Mouse (Mus musculus): ENCODE data around the gene Krt1. TPM values are rescaled to one million over a fixed set of nuclear protein-coding genes. Genes with fewer than 3 reads are reported as not detected.

Gene Krt1
- polyA plus RNA-seq, 1 experiment from 2014 or later: 14.7 TPM

Small RNA genes lying within 50 kb of the gene (microRNA-seq; reads per million reads assigned to microRNA genes)
- not detected for gene Gm44356

Other genes starting within 250 kb of the Krt1 start
- not detected in 2 replicates for gene Gm5414, start 222.6 kb downstream of the Krt1 start, polyA plus RNA-seq (2015; fragmentation: Nextera tagmentation; extraction: Ambion mirVana)
- not detected in 2 replicates for gene Gm5478, start 203.4 kb downstream of the Krt1 start, polyA plus RNA-seq (2015; fragmentation: Nextera tagmentation; extraction: Ambion mirVana)
- not detected in 2 replicates for gene Krt6b, start 170.5 kb downstream of the Krt1 start, polyA plus RNA-seq (2015; fragmentation: Nextera tagmentation; extraction: Ambion mirVana)
- not detected in 2 replicates for gene Krt6a, start 156.5 kb downstream of the Krt1 start, polyA plus RNA-seq (2015; fragmentation: Nextera tagmentation; extraction: Ambion mirVana)
- gene Krt5, start 137.9 kb downstream of the Krt1 start, polyA plus RNA-seq (2015; fragmentation: Nextera tagmentation; extraction: Ambion mirVana): 0.08 TPM in 1 of 2 replicates, not detected in the other
- 0.09 and 0.21 TPM in 2 replicates for gene Krt71, start 107.7 kb downstream of the Krt1 start, polyA plus RNA-seq (2015; fragmentation: Nextera tagmentation; extraction: Ambion mirVana)
- not detected in 2 replicates for gene Krt72, start 64.3 kb downstream of the Krt1 start, polyA plus RNA-seq (2015; fragmentation: Nextera tagmentation; extraction: Ambion mirVana)
- gene Krt73, start 48.4 kb downstream of the Krt1 start, polyA plus RNA-seq (2015; fragmentation: Nextera tagmentation; extraction: Ambion mirVana): 0.31 and 0.43 TPM in 2 replicates
- gene Krt2, start 32.6 kb downstream of the Krt1 start, polyA plus RNA-seq (2015; fragmentation: Nextera tagmentation; extraction: Ambion mirVana): not detected in 2 replicates
- 0.45 and 0.73 TPM in 2 replicates for gene Krt77, start 18.9 kb upstream of the Krt1 start, polyA plus RNA-seq (2015; fragmentation: Nextera tagmentation; extraction: Ambion mirVana)
- 0.13 TPM in 1 of 2 replicates, not detected in the other for gene Krt76, start 42.1 kb upstream of the Krt1 start, polyA plus RNA-seq (2015; fragmentation: Nextera tagmentation; extraction: Ambion mirVana)
- gene Krt4, start 73.9 kb upstream of the Krt1 start, polyA plus RNA-seq (2015; fragmentation: Nextera tagmentation; extraction: Ambion mirVana): not detected in 2 replicates
- gene Krt79, start 89.5 kb upstream of the Krt1 start, polyA plus RNA-seq (2015; fragmentation: Nextera tagmentation; extraction: Ambion mirVana): 0.25 and 0.51 TPM in 2 replicates
- gene Krt78, start 103.5 kb upstream of the Krt1 start, polyA plus RNA-seq (2015; fragmentation: Nextera tagmentation; extraction: Ambion mirVana): not detected in 2 replicates
- 2.2 TPM in 2 replicates for gene Krt8, start 153.7 kb upstream of the Krt1 start, polyA plus RNA-seq (2015; fragmentation: Nextera tagmentation; extraction: Ambion mirVana)
- gene Krt18, start 177.4 kb upstream of the Krt1 start, polyA plus RNA-seq (2015; fragmentation: Nextera tagmentation; extraction: Ambion mirVana): 3.8 and 5.1 TPM in 2 replicates
- 87.3 and 90.0 TPM in 2 replicates for gene Eif4b, start 223.0 kb upstream of the Krt1 start, polyA plus RNA-seq (2015; fragmentation: Nextera tagmentation; extraction: Ambion mirVana)
- 7.4 and 9.4 TPM in 2 replicates for gene Tns2, start 249.6 kb upstream of the Krt1 start, polyA plus RNA-seq (2015; fragmentation: Nextera tagmentation; extraction: Ambion mirVana)